ENCODE assay signal across 8 mouse cellular contexts in genomic region chr8:10574096-10574495, GRCm38 (mm10).
DNase-seq lines count a peak whose midpoint lies in the region; ATAC-seq and TF ChIP-seq lines count a peak whose summit lies in the region.
"Had no signal": no experiment of that assay in that cellular context is flagged by ENCODE, and none has a peak within 500 bp of the region (broad histone marks: within the 10 kb centered on the region; RNA-seq: fewer than 3 reads in every experiment).

No protein-coding gene starts in this region.

- no peaks in the 10 kb centered on the region for H3K79me3 ChIP-seq in C2C12 (ENCODE audit: low read depth)

- no peak overlapping the region for H3ac ChIP-seq in C2C12 (ENCODE audit: control insufficient read depth, insufficient read length, low read depth)

- no peaks in the 10 kb centered on the region for H3K4me1 ChIP-seq in MEL (ENCODE audit: control insufficient read depth in 1 of 2, insufficient read depth in 2 of 2, low read length in 2 of 2)
- no peaks in the 10 kb centered on the region for H3K4me1 ChIP-seq in cerebellum, adult 2 months (ENCODE audit: control insufficient read depth, insufficient read depth, low read length)

- peak; percentile 49; the same call in 1 of the 2 replicates for ATAC-seq in megakaryocyte, adult 5-6 weeks (ENCODE audit: poor library complexity, severe bottlenecking)

- H3K4me3 ChIP-seq in C2C12 (ENCODE audit: insufficient read depth, poor library complexity, severe bottlenecking), result no peak overlapping the region
- no peak overlapping the region for H3K4me3 ChIP-seq in MEL (ENCODE audit: control insufficient read depth in 1 of 2, insufficient read depth in 1 of 2, low read depth in 2 of 2, low read length in 2 of 2)
- no peak overlapping the region for H3K4me3 ChIP-seq in cerebellum, adult 2 months (replicated peaks; ENCODE audit: insufficient read depth, low read depth, low read length)

- TF ChIP-seq CTCF in C2C12 (IDR thresholded peaks at IDR 0.05; ENCODE audit: control insufficient read depth, insufficient read depth, insufficient read length), result peak; percentile 48
- TF ChIP-seq CTCF in MEL (IDR thresholded peaks at IDR 0.05 in 2 of 3, conservative IDR thresholded peaks at IDR 0.05 in 1 of 3; ENCODE audit: control insufficient read depth in 1 of 3, insufficient read depth in 1 of 3, low read depth in 2 of 3, low read length in 3 of 3, poor library complexity in 1 of 3, severe bottlenecking in 1 of 3), result peak; percentile 80 to 88 (median 82)
- TF ChIP-seq CTCF in cerebellum, adult 2 months (IDR thresholded peaks at IDR 0.05; ENCODE audit: borderline replicate concordance, insufficient read depth, low read depth, low read length), result peak; percentile 85

- peak; percentile 90 for TF ChIP-seq RAD21 in MEL (IDR thresholded peaks at IDR 0.05; ENCODE audit: low read depth, low read length)

- H3K36me3 ChIP-seq in C2C12 (ENCODE audit: control insufficient read depth, insufficient read depth) (no peaks in the 10 kb centered on the region), MEL (ENCODE audit: control insufficient read depth in 1 of 2, insufficient read depth in 2 of 2, low read length in 2 of 2) (no peaks in the 10 kb centered on the region)

- H3K27me3 ChIP-seq in C2C12 (ENCODE audit: control insufficient read depth, insufficient read depth, insufficient read length) (peaks cover 19% of the 10 kb centered on the region), MEL (ENCODE audit: control insufficient read depth in 1 of 2, insufficient read depth in 2 of 2, low read length in 2 of 2) (no peaks in the 10 kb centered on the region)
- no peaks in the 10 kb centered on the region for H3K27me3 ChIP-seq in cerebellum, adult 2 months (ENCODE audit: control insufficient read depth, insufficient read depth, low read length)

- H3K27ac ChIP-seq in MEL (ENCODE audit: control insufficient read depth, low read depth, low read length), result no peak overlapping the region
- no peak overlapping the region for H3K27ac ChIP-seq in cerebellum, adult 2 months (ENCODE audit: insufficient read depth, low read length)
- H3K27ac ChIP-seq: macrophage had no signal

- H3K9ac ChIP-seq in MEL (ENCODE audit: control insufficient read depth, low read depth, low read length, poor library complexity, severe bottlenecking), result no peak overlapping the region

- TF ChIP-seq EP300 in MEL (IDR thresholded peaks at IDR 0.05; ENCODE audit: low read depth in 1 of 2, low read length in 2 of 2), result no peak

- WGBS in cerebellum, adult 2 months, result 21% methylated on average over 6 of the region's 6 CpGs

- DNase-seq in MEL (ENCODE audit: low read depth, low spot score), result peak; percentile 65
- DNase-seq in cerebellum, adult 2 months, result peak; percentile 62 to 75
- DNase-seq in gastrocnemius, postnatal 10 days, result peak; percentile 90
- peak; percentile 71 to 86 for DNase-seq in layer of hippocampus, postnatal 14 days (ENCODE audit: low spot score in 2 of 2)
- DNase-seq in spleen, postnatal 10 days (ENCODE audit: low spot score in 2 of 2), result peak; percentile 26 to 81

- H3K79me2 ChIP-seq in C2C12 (ENCODE audit: control insufficient read depth, insufficient read depth) (no peaks in the 10 kb centered on the region), MEL (ENCODE audit: control insufficient read depth, insufficient read depth, low read length, poor library complexity) (no peaks in the 10 kb centered on the region)

- no peak for TF ChIP-seq POLR2A in MEL (IDR thresholded peaks at IDR 0.05; ENCODE audit: control insufficient read depth in 1 of 2, insufficient read depth in 1 of 2, low read depth in 1 of 2, low read length in 2 of 2, poor library complexity in 1 of 2)
- no peak for TF ChIP-seq POLR2A in cerebellum, adult 2 months (IDR thresholded peaks at IDR 0.05; ENCODE audit: borderline replicate concordance, insufficient read depth, low read length)

- H3K9me3 ChIP-seq in MEL (replicated peaks; ENCODE audit: insufficient read depth, low read length), result no peaks in the 10 kb centered on the region

TF ChIP-seq in C2C12, 6 proteins besides CTCF, POLR2A, EP300 and RAD21:
- TF ChIP-seq MAX (IDR thresholded peaks at IDR 0.05) (no peak), FOSL1 (IDR thresholded peaks at IDR 0.05; ENCODE audit: insufficient read depth, low read length, poor library complexity, severe bottlenecking) (no peak), MYOG (IDR thresholded peaks at IDR 0.05; ENCODE audit: control insufficient read depth, extremely low read depth, insufficient read length) (no peak), MYOD1 (IDR thresholded peaks at IDR 0.05; ENCODE audit: control insufficient read depth, insufficient read length, low read depth) (no peak), CEBPB (IDR thresholded peaks at IDR 0.05; ENCODE audit: low read depth) (no peak), USF1 (IDR thresholded peaks at IDR 0.05; ENCODE audit: low read depth) (no peak)
TF ChIP-seq in C2C12: peak in this region for 0.

TF ChIP-seq in MEL, 35 proteins besides CTCF, POLR2A, EP300 and RAD21:
- TF ChIP-seq ZC3H11A (IDR thresholded peaks at IDR 0.05; ENCODE audit: low read depth, low read length), result peak; percentile 94
- no peak for TF ChIP-seq CHD2 (IDR thresholded peaks at IDR 0.05; ENCODE audit: low read length)
- TF ChIP-seq MAX (IDR thresholded peaks at IDR 0.05; ENCODE audit: low read length), result no peak
- TF ChIP-seq SMC3 (IDR thresholded peaks at IDR 0.05; ENCODE audit: low read depth, low read length), result peak; percentile 98
- no peak for TF ChIP-seq MAFK (IDR thresholded peaks at IDR 0.05; ENCODE audit: borderline replicate concordance, low read depth, low read length)
TF ChIP-seq in MEL: peak in this region for 2.
